Mouse (Mus musculus) olfactory bulb, adult 2 months (tissue): ENCODE data around the gene Pomgnt1. TPM values are rescaled to one million over a fixed set of nuclear protein-coding genes. Genes with fewer than 3 reads are reported as not detected.

Experiments used
- H3K27ac ChIP-seq: fragments of 200-500 bp; 2 replicates; pipeline ENCODE4 v1.5.1; 2012; ENCODE audit warnings: low read depth, low read length; ENCODE audit not compliant: insufficient read depth
- H3K4me1 ChIP-seq: fragments of 200-500 bp; 2 replicates; pipeline ENCODE4 v1.6.1; 2012; ENCODE audit warnings: low read length; ENCODE audit not compliant: control insufficient read depth, insufficient read depth
- H3K4me3 ChIP-seq: fragments of 200-500 bp; 2 replicates; pipeline ENCODE4 v1.5.1; 2012; ENCODE audit warnings: mild to moderate bottlenecking, low read depth, low read length, moderate library complexity; ENCODE audit not compliant: insufficient read depth
- CTCF ChIP-seq: fragments of 200-500 bp; IDR thresholded peaks from 2 replicates; pipeline ENCODE4 v1.5.1; 2012; ENCODE audit warnings: low read depth, mild to moderate bottlenecking, low read length, moderate library complexity; ENCODE audit not compliant: insufficient read depth
- POLR2A ChIP-seq: fragments of 200-500 bp; IDR thresholded peaks from 2 replicates; pipeline ENCODE4 v1.6.1; 2012; ENCODE audit warnings: mild to moderate bottlenecking, low read depth, low read length, moderate library complexity; ENCODE audit not compliant: insufficient read depth
- WGBS: fragments of 180-500 bp; shearing (Covaris S2); methylation state at CpG from one replicate; pipeline ENCODE4 v1.1.7; 2018; 5-methylcytosine and 5-hydroxymethylcytosine counted together
- polyA plus RNA-seq: library from polyadenylated mRNA; stranded (reverse); fragments of >200 nt; gene quantifications from 2 replicates; pipeline ENCODE4 v1.2.4, GENCODE M21; 2012; ENCODE audit warnings: low replicate concordance; ENCODE audit not compliant: missing spikeins, insufficient read depth, insufficient read length

Pomgnt1 gene
- polyA plus RNA-seq, 1 experiment: not detected

DNA sequence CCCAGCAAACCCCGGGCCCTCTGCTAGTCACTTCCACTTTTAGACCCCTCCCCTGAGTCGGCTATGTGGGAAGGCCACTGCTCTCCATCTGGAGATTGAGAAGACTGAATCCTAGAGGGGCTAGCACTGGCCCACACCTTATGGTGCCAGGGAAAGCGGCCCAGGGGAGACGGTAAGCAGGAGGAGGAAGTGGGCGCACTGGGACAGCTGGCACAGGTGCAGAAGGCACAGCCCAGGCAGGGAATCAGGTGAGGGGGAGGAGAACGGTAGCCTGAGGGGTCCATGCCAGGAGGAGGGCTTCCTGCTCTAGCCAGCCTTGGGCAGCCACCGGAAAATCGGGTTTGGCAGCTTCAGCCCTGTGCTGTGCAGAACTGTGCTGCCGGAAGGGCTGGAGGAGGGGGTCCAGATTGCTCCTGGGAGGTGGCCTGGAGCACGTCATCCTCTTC is 52.9 kb downstream of the Pomgnt1 start:
- Histone ChIP-seq H3K27ac (peak overlapping the region; percentile 53), H3K4me1 (peaks cover 20% of the 10 kb centered on the region), H3K4me3 (peak overlapping the region; percentile 32)
- 18% methylated on average over 10 of the region's 10 CpGs for WGBS
- TF ChIP-seq CTCF (no peak), POLR2A (no peak; the same call in 1 of the 2 replicates)

DNA sequence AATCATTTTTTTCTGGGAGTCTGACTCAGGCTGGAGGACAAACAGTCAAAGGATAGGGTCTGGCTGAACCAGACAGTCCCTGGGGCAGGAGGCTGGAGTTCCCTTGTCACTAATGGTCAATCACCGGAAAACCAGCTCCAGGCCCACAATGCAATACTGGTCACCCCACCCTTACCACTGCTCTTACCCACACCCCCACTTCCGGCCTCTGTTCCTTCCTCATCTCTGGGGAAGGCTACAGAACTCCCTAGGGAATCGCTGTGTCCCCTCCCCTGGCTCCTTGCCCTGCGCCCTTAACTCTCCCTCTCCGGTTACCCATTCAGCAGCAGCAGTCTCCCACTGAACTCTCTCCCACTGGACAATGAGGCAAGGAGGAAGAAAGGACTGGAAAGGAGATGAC is 53.5 kb downstream of the Pomgnt1 start:
- TF ChIP-seq POLR2A: no peak
- TF ChIP-seq CTCF: no peak
- Histone ChIP-seq H3K4me3 (no peak overlapping the region), H3K27ac (peak overlapping the region; percentile 53), H3K4me1 (peaks cover 20% of the 10 kb centered on the region)
- 52% methylated on average over 5 of the region's 5 CpGs for WGBS

DNA sequence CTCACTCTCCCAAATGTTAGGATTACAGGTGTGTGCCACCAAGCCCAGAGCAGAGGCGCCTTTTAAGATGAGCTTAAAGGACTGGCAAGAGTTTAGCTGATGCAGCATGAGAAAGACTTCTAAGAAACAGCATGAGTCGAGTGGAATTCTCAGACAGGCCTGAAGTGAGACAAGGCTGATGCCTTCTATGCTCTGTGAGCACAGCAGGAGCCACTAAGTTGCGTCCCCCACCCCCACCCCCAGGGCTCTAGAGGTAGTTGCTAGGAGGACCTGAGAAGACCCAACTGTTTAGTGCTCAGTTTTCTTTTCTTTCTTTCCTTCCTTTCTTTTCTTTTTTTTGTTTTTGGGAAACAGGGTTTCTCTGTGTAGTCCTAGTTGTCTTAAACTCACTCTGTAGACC is 58.4 kb downstream of the Pomgnt1 start:
- 61% methylated on average over 3 of the region's 3 CpGs for WGBS

DNA sequence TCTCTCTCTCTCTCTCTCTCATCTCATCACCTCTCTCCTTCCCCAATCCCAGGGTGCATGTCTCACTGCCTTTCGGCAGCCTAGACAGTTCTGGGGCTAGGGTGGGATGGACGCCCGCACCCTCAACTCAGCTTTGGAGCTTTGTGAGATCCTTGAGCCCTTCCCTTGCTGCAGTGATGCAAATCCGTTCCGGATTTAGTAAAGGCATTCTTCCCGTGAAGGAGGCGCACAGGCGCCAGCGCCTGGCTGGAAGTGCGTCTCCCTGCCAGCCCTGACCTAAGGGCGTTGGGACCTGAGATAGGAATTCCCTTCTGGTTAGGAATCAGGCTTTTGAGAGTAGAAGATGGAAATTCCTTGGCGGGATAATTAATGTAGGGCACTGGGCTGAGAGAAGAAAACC is 59.1 kb downstream of the Pomgnt1 start:
- no peak overlapping the region for H3K27ac ChIP-seq
- TF ChIP-seq POLR2A: no peak
- H3K4me3 ChIP-seq: peak overlapping the region; percentile 13; the same call in 1 of the 2 replicates
- H3K4me1 ChIP-seq: peaks cover 8% of the 10 kb centered on the region
- 5% methylated on average over 12 of the region's 12 CpGs for WGBS

More for the DNA sequence above, 58.4 kb downstream of the Pomgnt1 start:
- H3K4me1 ChIP-seq: peaks cover 11% of the 10 kb centered on the region
- no peak overlapping the region for H3K4me3 ChIP-seq
- H3K27ac ChIP-seq: no peak overlapping the region
- TF ChIP-seq CTCF (no peak), POLR2A (no peak)

DNA sequence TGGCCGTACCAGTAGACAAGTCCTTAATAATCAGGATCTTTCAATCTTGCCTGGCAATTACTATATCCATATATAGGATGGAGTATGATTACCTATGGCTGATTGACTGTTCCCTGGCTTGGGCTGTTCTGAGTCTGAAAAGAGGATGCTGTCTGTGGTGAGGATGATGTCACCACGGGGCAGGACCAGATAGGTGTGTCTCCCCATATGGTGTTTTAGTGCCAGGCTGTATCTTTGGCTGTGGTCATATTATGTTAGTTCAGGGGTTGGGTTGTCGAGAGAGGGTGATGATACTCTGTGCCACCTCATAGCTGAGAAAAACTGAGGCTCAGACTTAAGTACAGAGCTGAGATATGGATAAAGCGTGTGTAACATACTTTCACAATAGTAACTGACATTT is 61.4 kb downstream of the Pomgnt1 start:
- 93% methylated on average over 4 of the region's 4 CpGs for WGBS
- no peak for TF ChIP-seq CTCF
- no peak for TF ChIP-seq POLR2A
- peaks cover 8% of the 10 kb centered on the region for H3K4me1 ChIP-seq

DNA sequence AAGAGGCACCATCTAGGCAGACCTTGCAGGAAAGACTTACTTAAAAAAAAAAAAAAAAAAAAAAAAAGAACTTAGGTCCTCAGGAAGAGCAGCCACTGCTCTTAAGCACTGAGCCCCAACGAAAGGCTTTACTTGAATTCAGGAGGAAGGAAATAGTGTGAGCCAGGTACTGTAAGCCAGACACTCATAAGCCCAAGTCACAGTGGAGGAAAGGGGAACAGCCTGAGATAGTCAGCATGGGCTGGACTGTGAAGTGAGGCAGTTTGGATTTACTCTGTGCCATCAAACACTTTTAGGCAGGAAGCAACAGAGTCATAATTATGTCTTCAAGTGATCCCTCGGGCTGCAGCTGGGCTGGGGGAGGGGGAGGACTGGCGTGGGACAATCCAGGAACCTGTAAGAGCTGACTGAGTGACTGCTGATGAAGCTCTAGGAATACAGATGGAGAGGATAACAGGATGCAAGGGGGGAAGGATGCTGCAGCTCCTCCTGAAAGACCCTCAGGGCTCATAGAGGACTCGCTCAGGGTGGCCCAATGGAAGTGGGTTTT is 68.7 kb downstream of the Pomgnt1 start:
- Histone ChIP-seq H3K4me1 (no peaks in the 10 kb centered on the region; the same call in 1 of the 2 replicates), H3K27ac (no peak overlapping the region), H3K4me3 (no peak overlapping the region)
- WGBS: 46% methylated on average over 4 of the region's 4 CpGs
- no peak for TF ChIP-seq POLR2A
- TF ChIP-seq CTCF: no peak

More for the DNA sequence above, 61.4 kb downstream of the Pomgnt1 start:
- H3K27ac ChIP-seq: no peak overlapping the region
- no peak overlapping the region for H3K4me3 ChIP-seq

DNA sequence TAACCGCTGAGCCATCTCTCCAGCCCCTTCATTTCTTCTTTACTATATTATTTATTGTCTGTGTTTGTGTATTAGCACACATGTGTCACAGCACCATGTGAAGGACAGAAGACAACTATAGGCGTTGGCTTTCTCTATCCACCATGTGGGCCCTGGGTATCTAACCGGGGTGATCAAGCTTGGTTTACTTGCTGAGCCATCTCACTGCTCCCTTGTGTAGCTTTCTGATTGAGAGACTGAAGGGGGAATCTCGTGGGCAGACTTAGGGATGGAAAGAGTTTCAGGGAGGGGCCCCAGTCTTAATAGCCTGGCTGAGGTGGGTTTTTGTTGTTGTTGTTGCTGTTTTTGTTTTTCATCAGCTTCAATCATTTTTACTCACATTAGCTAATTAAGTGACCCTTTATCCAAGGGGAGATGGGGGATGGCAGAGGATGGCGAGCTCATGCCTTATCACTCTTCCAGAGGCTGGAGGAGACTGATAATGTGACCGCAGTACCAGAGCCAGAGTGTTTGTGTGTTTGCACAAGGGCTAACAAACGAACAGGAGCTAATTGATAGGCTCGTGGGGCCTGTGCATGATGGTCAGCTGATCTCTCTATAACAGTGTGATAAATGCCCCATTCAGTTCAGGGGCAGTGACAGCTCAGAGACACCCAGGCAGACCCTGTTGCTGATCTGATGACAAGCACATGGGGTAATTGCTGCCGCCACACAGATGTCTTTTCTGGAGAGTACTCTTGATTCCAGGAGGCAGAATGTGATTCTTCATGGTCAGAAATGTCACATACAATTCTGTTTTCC is 70.1 kb downstream of the Pomgnt1 start:
- H3K4me1 ChIP-seq: no peaks in the 10 kb centered on the region; the same call in 1 of the 2 replicates
- TF ChIP-seq CTCF (no peak), POLR2A (no peak)
- no peak overlapping the region for H3K4me3 ChIP-seq
- 66% methylated on average over 9 of the region's 9 CpGs for WGBS
- no peak overlapping the region for H3K27ac ChIP-seq

DNA sequence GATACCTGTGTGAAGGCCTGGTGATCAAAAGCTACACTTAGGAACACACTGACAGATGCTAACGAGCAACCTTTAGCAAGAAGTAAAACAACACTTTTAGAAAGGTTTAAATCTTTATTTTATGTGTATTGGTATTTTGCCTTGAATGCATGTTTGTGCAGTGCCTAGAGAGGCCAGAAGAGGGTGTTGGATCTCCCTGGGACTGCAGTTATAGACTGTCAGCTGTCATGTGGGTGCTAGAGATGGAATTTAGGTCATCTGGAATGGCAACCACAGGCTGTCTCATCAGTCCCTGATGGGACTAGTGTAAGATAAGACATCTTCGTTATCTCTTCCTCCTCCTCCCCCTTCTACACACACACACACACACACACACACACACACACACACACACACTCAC is 74.8 kb downstream of the Pomgnt1 start:
- Histone ChIP-seq H3K4me1 (no peaks in the 10 kb centered on the region), H3K27ac (no peak overlapping the region), H3K4me3 (no peak overlapping the region)
- 89% methylated on average over 2 of the region's 2 CpGs for WGBS
- TF ChIP-seq CTCF (no peak), POLR2A (no peak)

DNA sequence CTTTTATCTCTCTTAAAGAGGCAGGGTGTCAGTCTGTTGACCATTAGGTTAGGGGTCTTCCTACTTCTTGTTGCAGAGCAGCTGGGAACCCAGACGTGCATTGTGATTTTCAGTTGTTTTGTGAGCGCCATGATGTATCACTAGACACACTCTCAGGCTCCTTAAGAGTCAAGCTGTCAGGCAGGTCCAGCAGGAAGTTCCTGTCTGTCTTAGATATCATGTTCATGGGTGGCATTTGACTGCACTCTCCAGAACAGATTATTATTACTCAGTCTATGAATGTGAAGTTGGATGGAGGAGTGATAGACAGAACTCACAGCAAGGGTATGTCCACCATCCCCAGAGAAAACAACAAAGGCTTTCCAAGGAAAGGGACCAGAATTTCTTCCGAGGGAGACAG is 80.8 kb downstream of the Pomgnt1 start:
- no peak overlapping the region for H3K4me3 ChIP-seq
- WGBS: 85% methylated on average over 3 of the region's 3 CpGs
- no peak for TF ChIP-seq CTCF
- H3K4me1 ChIP-seq: no peaks in the 10 kb centered on the region
- H3K27ac ChIP-seq: no peak overlapping the region
